Mouse (Mus musculus) intestine, embryonic 16.5 days (tissue): Measurements from ENCODE around the gene Selenop. TPM values are rescaled to one million over a fixed set of nuclear protein-coding genes. Genes with fewer than 3 reads are reported as not detected.

ENCODE experiments used
- ATAC-seq: fragments of 200-750 bp; cut with Nextera tagmentation; 2 replicates; pipeline ENCODE4 v1.8.0; 2017; ENCODE audit warnings: moderate TSS enrichment, moderate library complexity
- H3K27ac ChIP-seq: fragments of 300-500 bp; sonication (generic); 2 replicates; pipeline ENCODE4 v1.5.1; 2014; ENCODE audit warnings: mild to moderate bottlenecking, low read length
- H3K27me3 ChIP-seq: fragments of 300-500 bp; sonication (generic); replicated peaks from 2 replicates; pipeline ENCODE4 v1.6.1; 2014; ENCODE audit warnings: low read length, control low read depth, mixed read lengths; ENCODE audit not compliant: control insufficient read depth, insufficient read depth
- H3K36me3 ChIP-seq: fragments of 300-500 bp; sonication (generic); 2 replicates; pipeline ENCODE4 v1.6.1; 2014; ENCODE audit warnings: low read length, control low read depth; ENCODE audit not compliant: control insufficient read depth, insufficient read depth
- H3K4me1 ChIP-seq: fragments of 300-500 bp; sonication (generic); 2 replicates; pipeline ENCODE4 v1.6.1; 2014; ENCODE audit warnings: low read length, control low read depth, mixed read lengths; ENCODE audit not compliant: control insufficient read depth, insufficient read depth
- H3K4me2 ChIP-seq: fragments of 300-500 bp; sonication (generic); 2 replicates; pipeline ENCODE4 v1.6.1; 2014; ENCODE audit warnings: low read depth, low read length, control low read depth
- H3K4me3 ChIP-seq: fragments of 300-500 bp; sonication (generic); 2 replicates; pipeline ENCODE4 v1.5.1; 2014; ENCODE audit warnings: mild to moderate bottlenecking, low read length
- H3K9ac ChIP-seq: fragments of 300-500 bp; sonication (generic); 2 replicates; pipeline ENCODE4 v1.6.1; 2014; ENCODE audit warnings: low read depth, low read length
- H3K9me3 ChIP-seq: fragments of 300-500 bp; sonication (generic); 2 replicates; pipeline ENCODE4 v1.6.1; 2016; ENCODE audit warnings: low read length, control low read depth; ENCODE audit not compliant: control insufficient read depth
- WGBS: fragments of 180-500 bp; shearing (Covaris S2); extraction: QIAGEN DNeasy Blood & Tissue Kit; methylation state at CpG from one replicate; pipeline ENCODE4 v1.1.7; 2014; 5-methylcytosine and 5-hydroxymethylcytosine counted together
- polyA plus RNA-seq: library from polyadenylated mRNA; unstranded; fragments of >200 nt; fragmentation: Nextera tagmentation; extraction: Ambion mirVana; gene quantifications from 2 replicates; pipeline ENCODE4 v1.2.1, GENCODE M21; 2015

Selenop gene
- polyA plus RNA-seq, 1 experiment from 2014 or later = 512 TPM

GRCm38 (mm10) chr15:3281737-3282136, 13.4 kb downstream of the Selenop start:
- WGBS = 77% methylated on average over 1 of the region's 1 CpGs
- peaks cover 9% of the 10 kb centered on the region for H3K36me3 ChIP-seq
- H3K4me3 ChIP-seq = no peak overlapping the region
- H3K27me3 ChIP-seq = no peaks in the 10 kb centered on the region
- H3K9ac ChIP-seq = no peak overlapping the region
- H3K4me2 ChIP-seq = no peak overlapping the region
- no peaks in the 10 kb centered on the region for H3K9me3 ChIP-seq
- no peak overlapping the region for H3K27ac ChIP-seq
- ATAC-seq = no peak
- no peaks in the 10 kb centered on the region for H3K4me1 ChIP-seq

- Histone ChIP-seq H3K4me1 (no peaks in the 10 kb centered on the region), H3K27ac (no peak overlapping the region), H3K9ac (no peak overlapping the region), H3K27me3 (no peaks in the 10 kb centered on the region), H3K4me2 (no peak overlapping the region), H3K36me3 (no peaks in the 10 kb centered on the region), H3K4me3 (no peak overlapping the region), H3K9me3 (no peaks in the 10 kb centered on the region)
- ATAC-seq = peak; percentile 80; the same call in 1 of the 2 replicates
These were observed 17.7 kb downstream of the Selenop start for GRCm38 (mm10) chr15:3286032-3286431.

GRCm38 (mm10) chr15:3290435-3290834, 22.1 kb downstream of the Selenop start:
- no peaks in the 10 kb centered on the region for H3K27me3 ChIP-seq
- no peak for ATAC-seq
- no peak overlapping the region for H3K27ac ChIP-seq
- H3K4me2 ChIP-seq = no peak overlapping the region
- WGBS = 86% methylated on average over 3 of the region's 3 CpGs
- no peaks in the 10 kb centered on the region for H3K4me1 ChIP-seq
- H3K4me3 ChIP-seq = no peak overlapping the region
- no peak overlapping the region for H3K9ac ChIP-seq
- H3K36me3 ChIP-seq = no peaks in the 10 kb centered on the region
- H3K9me3 ChIP-seq = no peaks in the 10 kb centered on the region

GRCm38 (mm10) chr15:3293477-3293876, 25.1 kb downstream of the Selenop start:
- H3K4me1 ChIP-seq = no peaks in the 10 kb centered on the region
- no peak overlapping the region for H3K4me3 ChIP-seq
- H3K36me3 ChIP-seq = no peaks in the 10 kb centered on the region
- H3K9me3 ChIP-seq = no peaks in the 10 kb centered on the region
- H3K27ac ChIP-seq = no peak overlapping the region
- no peak overlapping the region for H3K9ac ChIP-seq
- no peaks in the 10 kb centered on the region for H3K27me3 ChIP-seq
- no peak for ATAC-seq
- 59% methylated on average over 1 of the region's 1 CpGs for WGBS
- no peak overlapping the region for H3K4me2 ChIP-seq

GRCm38 (mm10) chr15:3295986-3296385, 27.6 kb downstream of the Selenop start:
- H3K4me2 ChIP-seq = no peak overlapping the region
- no peaks in the 10 kb centered on the region for H3K9me3 ChIP-seq
- H3K36me3 ChIP-seq = no peaks in the 10 kb centered on the region
- 84% methylated on average over 1 of the region's 1 CpGs for WGBS
- no peak overlapping the region for H3K27ac ChIP-seq
- no peak overlapping the region for H3K9ac ChIP-seq
- no peaks in the 10 kb centered on the region for H3K27me3 ChIP-seq
- H3K4me1 ChIP-seq = no peaks in the 10 kb centered on the region
- no peak for ATAC-seq
- H3K4me3 ChIP-seq = no peak overlapping the region

GRCm38 (mm10) chr15:3297615-3298014, 29.3 kb downstream of the Selenop start:
- Histone ChIP-seq H3K27me3 (no peaks in the 10 kb centered on the region), H3K4me2 (no peak overlapping the region), H3K36me3 (no peaks in the 10 kb centered on the region), H3K9ac (no peak overlapping the region), H3K27ac (no peak overlapping the region), H3K4me3 (no peak overlapping the region), H3K9me3 (no peaks in the 10 kb centered on the region), H3K4me1 (no peaks in the 10 kb centered on the region)
- 75% methylated on average over 8 of the region's 8 CpGs for WGBS
- no peak for ATAC-seq

GRCm38 (mm10) chr15:3300361-3301100, 32.2 kb downstream of the Selenop start:
- no peak overlapping the region for H3K4me3 ChIP-seq
- no peak for ATAC-seq
- no peaks in the 10 kb centered on the region for H3K36me3 ChIP-seq
- H3K9ac ChIP-seq = no peak overlapping the region
- H3K4me2 ChIP-seq = no peak overlapping the region
- H3K4me1 ChIP-seq = no peaks in the 10 kb centered on the region
- H3K27me3 ChIP-seq = no peaks in the 10 kb centered on the region
- WGBS = 73% methylated on average over 4 of the region's 4 CpGs
- no peak overlapping the region for H3K27ac ChIP-seq
- H3K9me3 ChIP-seq = no peaks in the 10 kb centered on the region

- no peaks in the 10 kb centered on the region for H3K27me3 ChIP-seq
- H3K9me3 ChIP-seq = no peaks in the 10 kb centered on the region
- H3K27ac ChIP-seq = no peak within 1 kb of the TSS
- H3K4me2 ChIP-seq = no peak within 1 kb of the TSS
- no peak within 1 kb of the TSS for H3K4me3 ChIP-seq
- WGBS = 89% methylated on average over 12 of the region's 12 CpGs
- no peaks in the 10 kb centered on the region for H3K4me1 ChIP-seq
- no peak for ATAC-seq
- no peak within 1 kb of the TSS for H3K9ac ChIP-seq
- no peaks in the 10 kb centered on the region for H3K36me3 ChIP-seq
These were observed 35.1 kb downstream of the Selenop start, which contains the start of gene Ccdc152 for GRCm38 (mm10) chr15:3303426-3303825. Gene Ccdc152 (minus strand): TSS chr15:3303526.

GRCm38 (mm10) chr15:3309856-3310255, 41.5 kb downstream of the Selenop start:
- H3K4me3 ChIP-seq = no peak overlapping the region
- H3K9ac ChIP-seq = no peak overlapping the region
- H3K4me2 ChIP-seq = no peak overlapping the region
- H3K9me3 ChIP-seq = no peaks in the 10 kb centered on the region
- no peaks in the 10 kb centered on the region for H3K36me3 ChIP-seq
- H3K27ac ChIP-seq = no peak overlapping the region
- 84% methylated on average over 3 of the region's 3 CpGs for WGBS
- H3K4me1 ChIP-seq = no peaks in the 10 kb centered on the region
- H3K27me3 ChIP-seq = no peaks in the 10 kb centered on the region
- no peak for ATAC-seq

GRCm38 (mm10) chr15:3312937-3313336, 44.6 kb downstream of the Selenop start:
- no peaks in the 10 kb centered on the region for H3K27me3 ChIP-seq
- no peaks in the 10 kb centered on the region for H3K9me3 ChIP-seq
- H3K4me1 ChIP-seq = no peaks in the 10 kb centered on the region
- H3K4me3 ChIP-seq = no peak overlapping the region
- no peak overlapping the region for H3K27ac ChIP-seq
- no peak overlapping the region for H3K4me2 ChIP-seq
- H3K9ac ChIP-seq = no peak overlapping the region
- ATAC-seq = no peak
- no peaks in the 10 kb centered on the region for H3K36me3 ChIP-seq
